Comparison of ENCODE assay signal across 8 mouse cellular contexts in genomic region chrX:103622260-103622934, GRCm38 (mm10). TPM values are rescaled to one million over a fixed set of nuclear protein-coding genes. Genes with fewer than 3 reads are reported as not detected.
DNase-seq lines count a peak whose midpoint lies in the region; ATAC-seq and TF ChIP-seq lines count a peak whose summit lies in the region.

No protein-coding gene starts in this region.

- peak overlapping the region; percentile 61 for H3K4me3 ChIP-seq in forebrain, embryonic 10.5 days
- H3K4me3 ChIP-seq in heart, embryonic 15.5 days = peak overlapping the region; percentile 54
- peak overlapping the region; percentile 64 to 66 for H3K4me3 ChIP-seq in liver, embryonic 14.5 days (ENCODE audit: insufficient read depth in 1 of 2, low read depth in 2 of 2, low read length in 2 of 2)
- peak overlapping the region; percentile 41 for H3K4me3 ChIP-seq in neural tube, embryonic 11.5 days (ENCODE audit: low read depth, low read length)
- peak overlapping the region; percentile 44 for H3K4me3 ChIP-seq in stomach, postnatal 0 days (ENCODE audit: low read depth, low read length)

- H3K4me1 ChIP-seq in forebrain, embryonic 10.5 days = peaks cover 32% of the 10 kb centered on the region
- H3K4me1 ChIP-seq in heart, embryonic 15.5 days (replicated peaks) = peaks cover 2% of the 10 kb centered on the region; the same call in 1 of the 2 replicates
- H3K4me1 ChIP-seq in liver, embryonic 14.5 days (replicated peaks; ENCODE audit: control insufficient read depth in 2 of 2, insufficient read depth in 2 of 2, low read length in 1 of 2) = peaks cover 2 to 4% of the 10 kb centered on the region in 2 experiments; a peak in 2 of 4 replicates
- no peaks in the 10 kb centered on the region for H3K4me1 ChIP-seq in neural tube, embryonic 11.5 days (ENCODE audit: control insufficient read depth, insufficient read depth, low read length)
- H3K4me1 ChIP-seq in stomach, postnatal 0 days (replicated peaks; ENCODE audit: control insufficient read depth, insufficient read depth) = no peaks in the 10 kb centered on the region

- peak; percentile 89 for TF ChIP-seq CTCF in liver, embryonic 14.5 days (IDR thresholded peaks at IDR 0.05; ENCODE audit: low read depth)
- peak; percentile 86 for TF ChIP-seq CTCF in stomach, postnatal 0 days (IDR thresholded peaks at IDR 0.05; ENCODE audit: low read depth)

- H3K9ac ChIP-seq in heart, embryonic 15.5 days = peak overlapping the region; percentile 64
- peak overlapping the region; percentile 68 for H3K9ac ChIP-seq in liver, embryonic 14.5 days (replicated peaks)
- peak overlapping the region; percentile 71 for H3K9ac ChIP-seq in neural tube, embryonic 11.5 days (ENCODE audit: low read length)
- H3K9ac ChIP-seq in stomach, postnatal 0 days (ENCODE audit: low read length) = peak overlapping the region; percentile 66

- DNase-seq in CD8-positive naive resting alpha-beta T cell, adult 2 months (ENCODE audit: low read depth in 2 of 2, low spot score in 2 of 2) = peak; percentile 86 to 96
- DNase-seq in c-Kit-positive CD71-negative TER-119-negative erythroid progenitor cells, embryonic 14.5 days (ENCODE audit: low read depth) = peak; percentile 90
- peak; percentile 94 for DNase-seq in forebrain, embryonic 10.5 days (ENCODE audit: extremely low spot score, low spot score)
- DNase-seq in kidney, postnatal 25 days = peak; percentile 96 to 99
- DNase-seq in liver, embryonic 14.5 days (ENCODE audit: low read depth in 3 of 3, low spot score in 3 of 3) = peak; percentile 93 to 97 (median 94)
- DNase-seq in neural tube, embryonic 11.5 days (ENCODE audit: low spot score) = peak; percentile 94
- DNase-seq in stomach, postnatal 0 days (ENCODE audit: low spot score) = peak; percentile 94

- H3K4me2 ChIP-seq in heart, embryonic 15.5 days = peak overlapping the region; percentile 71
- peak overlapping the region; percentile 79 for H3K4me2 ChIP-seq in liver, embryonic 14.5 days (ENCODE audit: low read depth)
- peak overlapping the region; percentile 60 for H3K4me2 ChIP-seq in neural tube, embryonic 11.5 days (ENCODE audit: low read depth)
- H3K4me2 ChIP-seq in stomach, postnatal 0 days (replicated peaks; ENCODE audit: low read depth) = peak overlapping the region; percentile 59

- 1% methylated on average over 33 of the region's 33 CpGs for WGBS in forebrain, embryonic 10.5 days
- under 1% methylated on average over 33 of the region's 33 CpGs for WGBS in heart, embryonic 15.5 days
- WGBS in liver, embryonic 14.5 days (ENCODE audit: insufficient replicate concordance) = 2% methylated on average over 33 of the region's 33 CpGs
- WGBS in neural tube, embryonic 11.5 days = under 1% methylated on average over 33 of the region's 33 CpGs
- WGBS in stomach, postnatal 0 days = 1% methylated on average over 33 of the region's 33 CpGs

- peaks cover 12% of the 10 kb centered on the region for H3K27me3 ChIP-seq in forebrain, embryonic 10.5 days (ENCODE audit: poor library complexity, severe bottlenecking)
- H3K27me3 ChIP-seq in heart, embryonic 15.5 days = no peaks in the 10 kb centered on the region; the same call in 1 of the 2 replicates
- no peaks in the 10 kb centered on the region for H3K27me3 ChIP-seq in liver, embryonic 14.5 days (ENCODE audit: control insufficient read depth, insufficient read depth, low read length)
- no peaks in the 10 kb centered on the region; the same call in 1 of the 2 replicates for H3K27me3 ChIP-seq in neural tube, embryonic 11.5 days (ENCODE audit: control insufficient read depth, insufficient read depth, low read length)
- H3K27me3 ChIP-seq in stomach, postnatal 0 days (ENCODE audit: control insufficient read depth, insufficient read depth, low read length) = no peaks in the 10 kb centered on the region

- ATAC-seq in heart, embryonic 15.5 days (replicated peaks; ENCODE audit: insufficient number of reproducible peaks, insufficient read depth, low FRiP score, low read depth) = peak; percentile 98
- peak; percentile 98 for ATAC-seq in liver, embryonic 14.5 days (ENCODE audit: insufficient read depth)
- peak; percentile 95 for ATAC-seq in neural tube, embryonic 11.5 days (ENCODE audit: insufficient read depth, low FRiP score, low TSS enrichment)
- ATAC-seq in stomach, postnatal 0 days (ENCODE audit: low FRiP score, low TSS enrichment) = peak; percentile 98

- TF ChIP-seq EP300 in liver, embryonic 14.5 days (IDR thresholded peaks at IDR 0.05; ENCODE audit: low read depth) = no peak
- no peak for TF ChIP-seq EP300 in stomach, postnatal 0 days (optimal IDR thresholded peaks at IDR 0.05)

- H3K9me3 ChIP-seq in forebrain, embryonic 10.5 days = no peaks in the 10 kb centered on the region
- no peaks in the 10 kb centered on the region for H3K9me3 ChIP-seq in heart, embryonic 15.5 days (replicated peaks)
- H3K9me3 ChIP-seq in liver, embryonic 14.5 days (ENCODE audit: control insufficient read depth, low read length) = no peaks in the 10 kb centered on the region
- no peaks in the 10 kb centered on the region for H3K9me3 ChIP-seq in neural tube, embryonic 11.5 days (ENCODE audit: control insufficient read depth, low read length)
- H3K9me3 ChIP-seq in stomach, postnatal 0 days (ENCODE audit: control insufficient read depth, low read length) = no peaks in the 10 kb centered on the region

- H3K36me3 ChIP-seq in forebrain, embryonic 10.5 days (replicated peaks) = no peaks in the 10 kb centered on the region
- no peaks in the 10 kb centered on the region for H3K36me3 ChIP-seq in heart, embryonic 15.5 days
- H3K36me3 ChIP-seq in liver, embryonic 14.5 days (replicated peaks; ENCODE audit: control insufficient read depth, insufficient read depth, low read depth) = no peaks in the 10 kb centered on the region
- H3K36me3 ChIP-seq in neural tube, embryonic 11.5 days (ENCODE audit: control insufficient read depth, insufficient read depth, low read length) = no peaks in the 10 kb centered on the region
- H3K36me3 ChIP-seq in stomach, postnatal 0 days (ENCODE audit: control insufficient read depth, insufficient read depth, low read length) = no peaks in the 10 kb centered on the region

- H3K27ac ChIP-seq in forebrain, embryonic 10.5 days = peak overlapping the region; percentile 91
- peak overlapping the region; percentile 93 for H3K27ac ChIP-seq in heart, embryonic 15.5 days
- H3K27ac ChIP-seq in liver, embryonic 14.5 days = peak overlapping the region; percentile 78
- H3K27ac ChIP-seq in neural tube, embryonic 11.5 days (ENCODE audit: low read depth, low read length) = peak overlapping the region; percentile 60
- H3K27ac ChIP-seq in stomach, postnatal 0 days (replicated peaks) = peak overlapping the region; percentile 95

RNA-seq across cellular contexts. Expression of gene Zcchc13, which starts 8.0 kb away (rescaled TPM):
- polyA plus RNA-seq in forebrain, embryonic 10.5 days (2016; fragmentation: Nextera tagmentation; extraction: Ambion mirVana) = not detected in 2 replicates
- not detected in 2 replicates for polyA plus RNA-seq in heart, embryonic 15.5 days (2015; fragmentation: Nextera tagmentation; extraction: Ambion mirVana)
- polyA plus RNA-seq in liver, embryonic 14.5 days (2012; rRNA removed) = not detected in 2 replicates
- not detected in 2 replicates for polyA plus RNA-seq in liver, embryonic 14.5 days (2014; fragmentation: Nextera tagmentation; extraction: Ambion mirVana)
- polyA plus RNA-seq in neural tube, embryonic 11.5 days (2014; fragmentation: Nextera tagmentation; extraction: Ambion mirVana) = not detected in 2 replicates
- not detected in 2 replicates for polyA plus RNA-seq in stomach, postnatal 0 days (2015; fragmentation: Nextera tagmentation; extraction: Ambion mirVana)

Comparison
In these comparisons a context has a peak if more than half of its experiments do, and no peak if none do; other contexts are left out.
1. Peak in every context shown above with its lines: DNase-seq, ATAC-seq, H3K4me3 ChIP-seq and H3K27ac ChIP-seq.